Mouse (Mus musculus) heart, embryonic 14.5 days (tissue): ENCODE data around the gene Fntb. TPM values are rescaled to one million over a fixed set of nuclear protein-coding genes. Genes with fewer than 3 reads are reported as not detected.
A peak's percentile ranks its signal among the peaks of the same experiment; 100 is the strongest.

Experiments used
- ATAC-seq: fragments of 200-750 bp; cut with Nextera tagmentation; 2 replicates; pipeline ENCODE4 v1.8.0; 2017; ENCODE audit warnings: low read depth, moderate TSS enrichment; ENCODE audit not compliant: insufficient number of reproducible peaks, insufficient read depth, low FRiP score
- H3K27ac ChIP-seq, 2 experiments: fragments of 200-500 bp in 1 of 2; fragments of 300-500 bp in 1 of 2; sonication (generic) in 1 of 2; replicated peaks in 1 of 2; 2 replicates each; pipeline ENCODE4 v1.5.1; 2012 to 2014; ENCODE audit warnings: low read depth in 2 of 2, low read length in 2 of 2, control low read depth in 1 of 2, mild to moderate bottlenecking in 1 of 2, mixed read lengths in 1 of 2; ENCODE audit not compliant: control insufficient read depth in 1 of 2, insufficient read depth in 1 of 2
- H3K27me3 ChIP-seq: fragments of 300-500 bp; sonication (generic); 2 replicates; pipeline ENCODE4 v1.6.1; 2014; ENCODE audit warnings: mild to moderate bottlenecking, low read length, control low read depth; ENCODE audit not compliant: control insufficient read depth, insufficient read depth
- H3K36me3 ChIP-seq: fragments of 300-500 bp; sonication (generic); 2 replicates; pipeline ENCODE4 v1.6.1; 2014; ENCODE audit warnings: mild to moderate bottlenecking, control low read depth, low read length, mixed read lengths; ENCODE audit not compliant: control insufficient read depth, insufficient read depth
- H3K4me1 ChIP-seq, 2 experiments: fragments of 200-500 bp in 1 of 2; fragments of 300-500 bp in 1 of 2; sonication (generic) in 1 of 2; 2 replicates each; pipeline ENCODE4 v1.6.1; 2012 to 2014; ENCODE audit warnings: low read length in 2 of 2, control low read depth in 1 of 2, mixed read lengths in 1 of 2; ENCODE audit not compliant: control insufficient read depth in 2 of 2, insufficient read depth in 2 of 2
- H3K4me2 ChIP-seq: fragments of 300-500 bp; sonication (generic); 2 replicates; pipeline ENCODE4 v1.6.1; 2014; ENCODE audit warnings: mild to moderate bottlenecking, low read length
- H3K4me3 ChIP-seq, 2 experiments: fragments of 200-500 bp in 1 of 2; fragments of 300-500 bp in 1 of 2; sonication (generic) in 1 of 2; 2 replicates each; pipeline ENCODE4 v1.5.1; 2012 to 2014; ENCODE audit warnings: low read length in 2 of 2, mild to moderate bottlenecking in 2 of 2, control low read depth in 1 of 2, low read depth in 1 of 2, moderate library complexity in 1 of 2; ENCODE audit not compliant: control insufficient read depth in 1 of 2, insufficient read depth in 1 of 2
- H3K9ac ChIP-seq: fragments of 300-500 bp; sonication (generic); 2 replicates; pipeline ENCODE4 v1.6.1; 2014; ENCODE audit warnings: mild to moderate bottlenecking, low read length
- H3K9me3 ChIP-seq: fragments of 300-500 bp; sonication (generic); 2 replicates; pipeline ENCODE4 v1.6.1; 2016; ENCODE audit warnings: low read length, control low read depth; ENCODE audit not compliant: control insufficient read depth
- WGBS: fragments of 180-500 bp; shearing (Covaris S2); extraction: QIAGEN DNeasy Blood & Tissue Kit; methylation state at CpG from one replicate; pipeline ENCODE4 v1.1.7; 2014; 5-methylcytosine and 5-hydroxymethylcytosine counted together
- polyA plus RNA-seq: library from polyadenylated mRNA; unstranded; fragments of >200 nt; fragmentation: Nextera tagmentation; extraction: Ambion mirVana; gene quantifications from 2 replicates; pipeline ENCODE4 v1.2.1, GENCODE M21; 2014

Gene Fntb
- polyA plus RNA-seq, 1 experiment from 2014 or later: 24.5 TPM

- peaks cover 0 to 6% of the 10 kb centered on the region in 2 experiments; a peak in 1 of 4 replicates for H3K4me1 ChIP-seq
- H3K4me3 ChIP-seq: no peak overlapping the region
- peaks cover 96% of the 10 kb centered on the region for H3K36me3 ChIP-seq
- H3K27ac ChIP-seq: no peak overlapping the region
- WGBS: 28% methylated on average over 3 of the region's 3 CpGs
- no peaks in the 10 kb centered on the region for H3K27me3 ChIP-seq
- H3K4me2 ChIP-seq: no peak overlapping the region
- no peaks in the 10 kb centered on the region for H3K9me3 ChIP-seq
- H3K9ac ChIP-seq: no peak overlapping the region
- ATAC-seq: no peak
Observed at GRCm38 (mm10) chr12:76948781-76949180, 183.4 kb downstream of the Fntb start.

- no peak overlapping the region for H3K9ac ChIP-seq
- ATAC-seq: no peak
- no peak overlapping the region for H3K4me2 ChIP-seq
- H3K4me3 ChIP-seq: no peak overlapping the region
- H3K9me3 ChIP-seq: no peaks in the 10 kb centered on the region
- H3K27ac ChIP-seq: no peak overlapping the region
- H3K27me3 ChIP-seq: no peaks in the 10 kb centered on the region
- H3K36me3 ChIP-seq: peaks cover 92% of the 10 kb centered on the region
- WGBS: 79% methylated on average over 5 of the region's 5 CpGs
- H3K4me1 ChIP-seq: peaks cover 0 to 7% of the 10 kb centered on the region in 2 experiments; a peak in 2 of 4 replicates
Observed at GRCm38 (mm10) chr12:76950330-76950729, 184.9 kb downstream of the Fntb start.

DNA sequence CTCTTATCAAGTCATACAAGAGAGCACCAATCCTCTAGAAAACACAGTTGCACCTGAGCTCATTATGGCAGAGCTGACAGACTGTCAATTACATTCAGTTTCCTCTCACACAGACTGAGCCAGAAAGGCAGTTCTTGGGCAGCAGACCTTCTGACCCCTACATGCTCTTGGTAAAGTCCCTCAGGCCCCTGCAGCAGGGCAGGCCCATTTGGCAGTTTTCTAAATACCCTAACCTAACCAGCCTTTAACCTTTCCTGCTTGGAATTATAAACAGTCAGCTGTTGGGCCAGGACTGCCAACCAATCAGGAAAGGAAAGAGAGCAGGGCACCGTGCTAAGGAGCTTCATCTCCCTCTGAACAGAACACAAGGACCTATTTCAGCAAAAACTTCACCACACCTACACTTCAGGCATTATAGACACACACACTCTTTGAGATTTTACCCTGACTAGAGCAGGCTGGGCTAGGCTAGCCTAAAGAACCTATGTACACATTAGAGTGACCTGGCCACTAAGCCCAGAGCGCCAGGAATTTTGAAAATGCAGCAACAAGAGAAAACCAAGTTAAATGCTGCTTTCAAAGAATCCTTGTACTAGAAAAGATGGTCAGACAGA is 188.5 kb downstream of the Fntb start:
- H3K4me1 ChIP-seq: peaks cover 0 to 8% of the 10 kb centered on the region in 2 experiments; a peak in 2 of 4 replicates
- no peak overlapping the region for H3K9ac ChIP-seq
- peaks cover 77% of the 10 kb centered on the region for H3K36me3 ChIP-seq
- no peak overlapping the region for H3K4me3 ChIP-seq
- H3K27ac ChIP-seq: no peak overlapping the region
- no peaks in the 10 kb centered on the region for H3K27me3 ChIP-seq
- H3K9me3 ChIP-seq: no peaks in the 10 kb centered on the region
- WGBS: 84% methylated on average over 2 of the region's 2 CpGs
- ATAC-seq: no peak
- no peak overlapping the region for H3K4me2 ChIP-seq

DNA sequence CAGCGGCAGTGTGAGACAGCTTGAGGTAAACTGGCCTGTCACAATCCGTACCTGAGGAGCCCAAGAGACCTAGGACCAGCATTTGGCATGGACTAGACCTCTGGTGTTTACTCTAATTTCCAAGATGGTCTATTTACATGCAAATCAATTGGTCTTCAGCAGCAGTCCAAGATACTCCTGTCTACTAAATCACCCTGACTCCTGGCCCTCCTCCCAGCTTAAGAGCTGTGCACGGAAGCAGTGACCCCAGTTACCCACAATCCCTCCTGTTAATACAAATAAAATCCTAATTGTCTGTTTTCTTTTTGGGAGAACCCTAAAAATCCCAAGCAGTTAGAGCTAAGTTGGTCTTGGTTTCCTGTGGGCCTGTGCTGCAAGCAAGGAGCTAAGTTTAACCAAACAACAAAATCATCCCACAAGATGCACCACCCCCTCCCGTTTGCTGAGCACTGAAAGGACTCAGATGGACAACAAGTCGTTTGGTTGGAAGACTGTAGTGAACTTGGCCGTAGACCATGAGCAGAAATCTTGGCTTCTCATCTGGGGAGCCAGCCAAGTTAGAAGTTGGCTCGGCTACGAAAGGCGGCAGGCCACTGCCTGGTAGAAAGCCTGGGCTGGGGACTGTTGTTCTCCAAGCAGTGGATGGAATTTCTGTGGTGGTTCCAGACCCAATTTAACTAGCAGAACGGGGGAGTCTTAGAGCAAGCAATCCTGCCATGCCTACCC is 189.5 kb downstream of the Fntb start:
- H3K36me3 ChIP-seq: peaks cover 76% of the 10 kb centered on the region
- no peaks in the 10 kb centered on the region for H3K9me3 ChIP-seq
- no peak overlapping the region for H3K27ac ChIP-seq
- peaks cover 0 to 5% of the 10 kb centered on the region in 2 experiments; a peak in 2 of 4 replicates for H3K4me1 ChIP-seq
- no peak for ATAC-seq
- no peaks in the 10 kb centered on the region for H3K27me3 ChIP-seq
- H3K9ac ChIP-seq: no peak overlapping the region
- H3K4me2 ChIP-seq: no peak overlapping the region
- 64% methylated on average over 10 of the region's 10 CpGs for WGBS
- H3K4me3 ChIP-seq: no peak overlapping the region

- H3K4me2 ChIP-seq: no peak overlapping the region
- no peak overlapping the region for H3K4me3 ChIP-seq
- peaks cover 2 to 14% of the 10 kb centered on the region in 2 experiments; a peak in 3 of 4 replicates for H3K4me1 ChIP-seq
- WGBS: 78% methylated on average over 5 of the region's 5 CpGs
- no peak overlapping the region for H3K27ac ChIP-seq
- H3K9me3 ChIP-seq: no peaks in the 10 kb centered on the region
- H3K27me3 ChIP-seq: no peaks in the 10 kb centered on the region
- ATAC-seq: no peak
- no peak overlapping the region for H3K9ac ChIP-seq
- peaks cover 53% of the 10 kb centered on the region for H3K36me3 ChIP-seq
Observed at GRCm38 (mm10) chr12:76957688-76958087, 192.3 kb downstream of the Fntb start.

GRCm38 (mm10) chr12:76961052-76961931 is 195.9 kb downstream of the Fntb start:
- H3K36me3 ChIP-seq: peaks cover 21% of the 10 kb centered on the region
- 3% methylated on average over 42 of the region's 45 CpGs for WGBS
- H3K4me3 ChIP-seq: peak overlapping the region; percentile 95 to 96
- no peaks in the 10 kb centered on the region for H3K27me3 ChIP-seq
- H3K9ac ChIP-seq: peak overlapping the region; percentile 81
- peak overlapping the region; percentile 21 to 62 for H3K27ac ChIP-seq
- H3K9me3 ChIP-seq: no peaks in the 10 kb centered on the region
- H3K4me1 ChIP-seq: peaks cover 2 to 12% of the 10 kb centered on the region in 2 experiments; a peak in 3 of 4 replicates
- ATAC-seq: peak; percentile 2; the same call in 1 of the 2 replicates
- H3K4me2 ChIP-seq: peak overlapping the region; percentile 71
